In the genomic region with DNA sequence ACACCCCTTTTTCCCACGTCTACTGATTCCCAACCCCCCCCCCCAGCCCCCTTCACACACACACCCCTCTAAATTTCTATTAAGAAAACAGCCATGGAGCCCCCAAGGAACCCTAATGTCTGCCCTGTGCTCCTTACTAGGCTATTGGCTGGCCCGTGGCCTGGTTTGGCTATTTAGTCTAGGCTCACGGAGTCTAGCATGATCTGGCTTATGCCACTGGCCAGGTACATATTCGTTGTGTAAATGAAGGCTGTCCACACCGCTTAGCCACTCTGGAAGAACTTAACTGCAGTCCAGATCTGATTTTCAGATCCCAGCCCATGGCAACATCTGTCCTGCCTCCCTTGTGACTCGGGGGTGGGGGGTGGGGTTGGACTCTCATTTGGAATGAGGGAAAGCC, we compare ENCODE assay signal across 20 mouse cellular contexts. TPM values are rescaled to one million over a fixed set of nuclear protein-coding genes. Genes with fewer than 3 reads are reported as not detected.
A peak's percentile ranks its signal among the peaks of the same experiment; 100 is the strongest.
DNase-seq lines count a peak whose midpoint lies in the region; ATAC-seq and TF ChIP-seq lines count a peak whose summit lies in the region.
"Had no signal": no experiment of that assay in that cellular context is flagged by ENCODE, and none has a peak within 500 bp of the region (broad histone marks: within the 10 kb centered on the region; RNA-seq: fewer than 3 reads in every experiment).

No protein-coding gene starts in this region.

- peaks cover 4% of the 10 kb centered on the region; the same call in 1 of the 2 replicates for H3K36me3 ChIP-seq in hindbrain, embryonic 10.5 days
- H3K36me3 ChIP-seq in hindbrain, embryonic 16.5 days (ENCODE audit: control insufficient read depth, insufficient read depth, low read length): no peaks in the 10 kb centered on the region
- H3K36me3 ChIP-seq in liver, adult 2 months (ENCODE audit: control insufficient read depth, insufficient read depth, low read length): peaks cover 9% of the 10 kb centered on the region; the same call in 1 of the 2 replicates
- H3K36me3 ChIP-seq in liver, embryonic 11.5 days (ENCODE audit: control insufficient read depth, insufficient read depth, low read length): no peaks in the 10 kb centered on the region; the same call in 1 of the 2 replicates
- H3K36me3 ChIP-seq in intestine, embryonic 16.5 days (ENCODE audit: control insufficient read depth, insufficient read depth, low read length): peaks cover 7% of the 10 kb centered on the region
- H3K36me3 ChIP-seq in stomach, embryonic 16.5 days (ENCODE audit: control insufficient read depth, insufficient read depth, low read length): no peaks in the 10 kb centered on the region
- H3K36me3 ChIP-seq: forebrain, embryonic 12.5 days; hindbrain, embryonic 12.5 days; midbrain, embryonic 13.5 days had no signal

- TF ChIP-seq POLR2A in liver, adult 2 months (IDR thresholded peaks at IDR 0.05; ENCODE audit: extremely low read depth, insufficient read depth, low read length): no peak

- no peak overlapping the region for H3K4me3 ChIP-seq in hindbrain, embryonic 10.5 days
- no peak overlapping the region for H3K4me3 ChIP-seq in hindbrain, embryonic 16.5 days (ENCODE audit: low read length)
- H3K4me3 ChIP-seq in liver, adult 2 months (ENCODE audit: insufficient read depth, low read depth, low read length): no peak overlapping the region
- no peak overlapping the region for H3K4me3 ChIP-seq in liver, embryonic 11.5 days (ENCODE audit: low read depth, low read length)
- H3K4me3 ChIP-seq in intestine, embryonic 16.5 days (ENCODE audit: low read length): no peak overlapping the region
- no peak overlapping the region for H3K4me3 ChIP-seq in stomach, embryonic 16.5 days (replicated peaks; ENCODE audit: low read length)

- no peak overlapping the region for H3K4me2 ChIP-seq in hindbrain, embryonic 16.5 days (ENCODE audit: low read length)
- H3K4me2 ChIP-seq in liver, embryonic 11.5 days: no peak overlapping the region
- H3K4me2 ChIP-seq in intestine, embryonic 16.5 days (ENCODE audit: low read depth, low read length): peak overlapping the region; percentile 63; the same call in 1 of the 2 replicates
- peak overlapping the region; percentile 78; the same call in 1 of the 2 replicates for H3K4me2 ChIP-seq in stomach, embryonic 16.5 days (ENCODE audit: low read depth, low read length)

- peaks cover 51% of the 10 kb centered on the region for H3K27me3 ChIP-seq in hindbrain, embryonic 10.5 days (ENCODE audit: insufficient read depth, poor library complexity, severe bottlenecking)
- H3K27me3 ChIP-seq in hindbrain, embryonic 16.5 days (replicated peaks; ENCODE audit: control insufficient read depth, insufficient read depth, low read length): no peaks in the 10 kb centered on the region
- H3K27me3 ChIP-seq in liver, adult 2 months (ENCODE audit: control insufficient read depth, insufficient read depth, low read length): no peaks in the 10 kb centered on the region
- no peaks in the 10 kb centered on the region for H3K27me3 ChIP-seq in liver, embryonic 11.5 days (replicated peaks; ENCODE audit: control insufficient read depth, insufficient read depth, low read length)
- no peaks in the 10 kb centered on the region for H3K27me3 ChIP-seq in intestine, embryonic 16.5 days (replicated peaks; ENCODE audit: control insufficient read depth, insufficient read depth, low read length)
- H3K27me3 ChIP-seq in stomach, embryonic 16.5 days (ENCODE audit: control insufficient read depth, insufficient read depth, low read length): no peaks in the 10 kb centered on the region

- no peak for TF ChIP-seq CTCF in liver, adult 2 months (IDR thresholded peaks at IDR 0.05; ENCODE audit: low read depth, low read length)

- H3K9me3 ChIP-seq in hindbrain, embryonic 10.5 days: no peaks in the 10 kb centered on the region
- H3K9me3 ChIP-seq in hindbrain, embryonic 16.5 days (ENCODE audit: control insufficient read depth, low read length): no peaks in the 10 kb centered on the region
- H3K9me3 ChIP-seq in liver, embryonic 11.5 days (ENCODE audit: control insufficient read depth, low read length): no peaks in the 10 kb centered on the region
- no peaks in the 10 kb centered on the region for H3K9me3 ChIP-seq in intestine, embryonic 16.5 days (ENCODE audit: control insufficient read depth, low read length)
- no peaks in the 10 kb centered on the region for H3K9me3 ChIP-seq in stomach, embryonic 16.5 days (replicated peaks; ENCODE audit: control insufficient read depth, low read length)
- H3K9me3 ChIP-seq: embryonic facial prominence, embryonic 15.5 days; forebrain, embryonic 12.5 days; heart, embryonic 15.5 days; hindbrain, embryonic 12.5 days; midbrain, embryonic 13.5 days had no signal

- H3K9ac ChIP-seq in hindbrain, embryonic 16.5 days (ENCODE audit: low read depth, low read length): no peak overlapping the region
- no peak overlapping the region for H3K9ac ChIP-seq in liver, adult 2 months (ENCODE audit: low read depth, low read length)
- H3K9ac ChIP-seq in liver, embryonic 11.5 days (ENCODE audit: low read depth, low read length): no peak overlapping the region
- peak overlapping the region; percentile 88 for H3K9ac ChIP-seq in intestine, embryonic 16.5 days (ENCODE audit: low read depth, low read length)
- H3K9ac ChIP-seq in stomach, embryonic 16.5 days (ENCODE audit: low read length): no peak overlapping the region; the same call in 1 of the 2 replicates
- H3K9ac ChIP-seq: liver, embryonic 14.5 days had no signal

- no peak for DNase-seq in hindbrain, embryonic 10.5 days (ENCODE audit: low spot score)
- peak; percentile 79 for DNase-seq in liver, adult 2 months (ENCODE audit: extremely low read depth, low read depth, low spot score)
- DNase-seq in liver, embryonic 11.5 days (ENCODE audit: low spot score): no peak
- DNase-seq: adrenal gland, postnatal 25 days had no signal

- H3K27ac ChIP-seq in hindbrain, embryonic 10.5 days: 0 out of 2 replicates have a peak overlapping the region, but pooled peaks have one; percentile 92
- H3K27ac ChIP-seq in hindbrain, embryonic 16.5 days (ENCODE audit: low read depth, low read length): no peak overlapping the region
- H3K27ac ChIP-seq in liver, adult 2 months (replicated peaks; ENCODE audit: insufficient read depth, low read depth, low read length): no peak overlapping the region
- no peak overlapping the region for H3K27ac ChIP-seq in liver, embryonic 11.5 days (ENCODE audit: low read depth, low read length)
- no peak overlapping the region for H3K27ac ChIP-seq in intestine, embryonic 16.5 days (ENCODE audit: low read length)
- no peak overlapping the region for H3K27ac ChIP-seq in stomach, embryonic 16.5 days (ENCODE audit: low read length)
- H3K27ac ChIP-seq: forebrain, embryonic 12.5 days; hindbrain, embryonic 12.5 days; liver, embryonic 14.5 days; midbrain, embryonic 13.5 days had no signal

- 81% methylated on average over 6 of the region's 6 CpGs for WGBS in hindbrain, embryonic 10.5 days
- 76% methylated on average over 6 of the region's 6 CpGs for WGBS in hindbrain, embryonic 16.5 days
- 29% methylated on average over 6 of the region's 6 CpGs for WGBS in liver, adult 2 months
- WGBS in liver, embryonic 11.5 days: 72% methylated on average over 6 of the region's 6 CpGs
- 79% methylated on average over 6 of the region's 6 CpGs for WGBS in intestine, embryonic 16.5 days
- 78% methylated on average over 6 of the region's 6 CpGs for WGBS in stomach, embryonic 16.5 days

- peaks cover 35% of the 10 kb centered on the region for H3K4me1 ChIP-seq in hindbrain, embryonic 10.5 days (replicated peaks)
- peaks cover 14% of the 10 kb centered on the region; the same call in 1 of the 2 replicates for H3K4me1 ChIP-seq in hindbrain, embryonic 16.5 days (ENCODE audit: control insufficient read depth, insufficient read depth, low read depth, low read length)
- peaks cover 34% of the 10 kb centered on the region for H3K4me1 ChIP-seq in liver, adult 2 months (ENCODE audit: control insufficient read depth, insufficient read depth, low read length)
- peaks cover 15% of the 10 kb centered on the region for H3K4me1 ChIP-seq in liver, embryonic 11.5 days (replicated peaks; ENCODE audit: control insufficient read depth, insufficient read depth, low read length)
- peaks cover 27% of the 10 kb centered on the region for H3K4me1 ChIP-seq in intestine, embryonic 16.5 days (ENCODE audit: control insufficient read depth, insufficient read depth, low read length)
- H3K4me1 ChIP-seq in stomach, embryonic 16.5 days (ENCODE audit: control insufficient read depth, insufficient read depth, low read length): peaks cover 22% of the 10 kb centered on the region

- ATAC-seq in hindbrain, embryonic 16.5 days: no peak
- ATAC-seq in liver, embryonic 11.5 days (replicated peaks; ENCODE audit: low FRiP score): no peak
- ATAC-seq in intestine, embryonic 16.5 days: no peak
- ATAC-seq in stomach, embryonic 16.5 days (ENCODE audit: insufficient read depth, low FRiP score): no peak
- ATAC-seq in erythroblast, adult 5-6 weeks (replicated peaks; ENCODE audit: low FRiP score, poor library complexity, severe bottlenecking): no peak

- peaks cover 11% of the 10 kb centered on the region; the same call in 1 of the 2 replicates for H3K79me2 ChIP-seq in liver, adult 2 months (ENCODE audit: control insufficient read depth, insufficient read depth, low read length)

RNA-seq across cellular contexts. Expression of a gene that starts 1.1 kb away (rescaled TPM):
- 21.0 and 22.7 TPM in 2 replicates for polyA plus RNA-seq in hindbrain, embryonic 10.5 days (2016; fragmentation: Nextera tagmentation; extraction: Ambion mirVana)
- polyA plus RNA-seq in hindbrain, embryonic 16.5 days (2015; fragmentation: Nextera tagmentation; extraction: Ambion mirVana): 16.4 and 18.7 TPM in 2 replicates
- 55.9 and 57.1 TPM in 2 replicates for total RNA-seq in liver, adult 2 months (2014; rRNA removed)
- polyA plus RNA-seq in liver, adult 2 months (2012; rRNA removed): 102 and 106 TPM in 2 replicates
- 30.1 and 34.7 TPM in 2 replicates for polyA plus RNA-seq in liver, embryonic 11.5 days (2014; fragmentation: Nextera tagmentation; extraction: Ambion mirVana)
- polyA plus RNA-seq in intestine, embryonic 16.5 days (2015; fragmentation: Nextera tagmentation; extraction: Ambion mirVana): 106 and 107 TPM in 2 replicates
- 69.4 and 73.1 TPM in 2 replicates for polyA plus RNA-seq in stomach, embryonic 16.5 days (2015; fragmentation: Nextera tagmentation; extraction: Ambion mirVana)
- total RNA-seq in erythroblast, adult 5-6 weeks (2015; ENCODE audit: low replicate concordance): 7.1 and 10.9 TPM in 2 replicates
- 2.6 and 7.2 TPM in 2 replicates for total RNA-seq in erythroblast, adult 5-6 weeks (2017; ENCODE audit: low replicate concordance)

RNA-seq across cellular contexts. Expression of a gene that starts 5.7 kb away (rescaled TPM):
- 0.40 and 0.42 TPM in 2 replicates for polyA plus RNA-seq in hindbrain, embryonic 10.5 days (2016; fragmentation: Nextera tagmentation; extraction: Ambion mirVana)
- 0.69 and 0.70 TPM in 2 replicates for polyA plus RNA-seq in hindbrain, embryonic 16.5 days (2015; fragmentation: Nextera tagmentation; extraction: Ambion mirVana)
- total RNA-seq in liver, adult 2 months (2014; rRNA removed): 3.0 and 6.7 TPM in 2 replicates
- 16.5 and 24.8 TPM in 2 replicates for polyA plus RNA-seq in liver, adult 2 months (2012; rRNA removed)
- 0.55 and 0.74 TPM in 2 replicates for polyA plus RNA-seq in liver, embryonic 11.5 days (2014; fragmentation: Nextera tagmentation; extraction: Ambion mirVana)
- polyA plus RNA-seq in intestine, embryonic 16.5 days (2015; fragmentation: Nextera tagmentation; extraction: Ambion mirVana): 5.0 and 7.6 TPM in 2 replicates
- polyA plus RNA-seq in stomach, embryonic 16.5 days (2015; fragmentation: Nextera tagmentation; extraction: Ambion mirVana): 5.8 and 9.7 TPM in 2 replicates
- 4.6 and 7.9 TPM in 2 replicates for total RNA-seq in erythroblast, adult 5-6 weeks (2015; ENCODE audit: low replicate concordance)
- not detected in 2 replicates for total RNA-seq in erythroblast, adult 5-6 weeks (2017; ENCODE audit: low replicate concordance)

RNA-seq across cellular contexts. Expression of a gene that starts 28.9 kb away (rescaled TPM):
- polyA plus RNA-seq in hindbrain, embryonic 10.5 days (2016; fragmentation: Nextera tagmentation; extraction: Ambion mirVana): 0.17 TPM in 1 of 2 replicates, not detected in the other
- polyA plus RNA-seq in hindbrain, embryonic 16.5 days (2015; fragmentation: Nextera tagmentation; extraction: Ambion mirVana): 0.10 TPM in 1 of 2 replicates, not detected in the other
- total RNA-seq in liver, adult 2 months (2014; rRNA removed): not detected in 2 replicates
- 0.12 TPM in 1 of 2 replicates, not detected in the other for polyA plus RNA-seq in liver, adult 2 months (2012; rRNA removed)
- 0.12 TPM in 1 of 2 replicates, not detected in the other for polyA plus RNA-seq in liver, embryonic 11.5 days (2014; fragmentation: Nextera tagmentation; extraction: Ambion mirVana)
- 0.09 and 0.17 TPM in 2 replicates for polyA plus RNA-seq in intestine, embryonic 16.5 days (2015; fragmentation: Nextera tagmentation; extraction: Ambion mirVana)
- polyA plus RNA-seq in stomach, embryonic 16.5 days (2015; fragmentation: Nextera tagmentation; extraction: Ambion mirVana): 0.26 TPM in 1 of 2 replicates, not detected in the other
- not detected in 2 replicates for total RNA-seq in erythroblast, adult 5-6 weeks (2015; ENCODE audit: low replicate concordance)
- total RNA-seq in erythroblast, adult 5-6 weeks (2017; ENCODE audit: low replicate concordance): not detected in 2 replicates
- total RNA-seq: adrenal gland, postnatal 25 days; gastrocnemius, postnatal 36 days; layer of hippocampus, postnatal 10 days; left cerebral cortex, postnatal 10 days; megakaryocyte progenitor cell, adult 5-6 weeks had no signal
- polyA plus RNA-seq: cortical plate, adult 2 months; forebrain, embryonic 12.5 days; frontal cortex, adult 2 months; hindbrain, embryonic 12.5 days; liver, embryonic 14.5 days had no signal

RNA-seq across cellular contexts. Expression of a gene that starts 34.4 kb away (rescaled TPM):
- 26.8 and 27.1 TPM in 2 replicates for polyA plus RNA-seq in hindbrain, embryonic 10.5 days (2016; fragmentation: Nextera tagmentation; extraction: Ambion mirVana)
- polyA plus RNA-seq in hindbrain, embryonic 16.5 days (2015; fragmentation: Nextera tagmentation; extraction: Ambion mirVana): 15.1 and 18.3 TPM in 2 replicates
- 21.0 and 28.6 TPM in 2 replicates for total RNA-seq in liver, adult 2 months (2014; rRNA removed)
- polyA plus RNA-seq in liver, adult 2 months (2012; rRNA removed): 89.3 and 110 TPM in 2 replicates
- 37.0 and 38.0 TPM in 2 replicates for polyA plus RNA-seq in liver, embryonic 11.5 days (2014; fragmentation: Nextera tagmentation; extraction: Ambion mirVana)
- polyA plus RNA-seq in intestine, embryonic 16.5 days (2015; fragmentation: Nextera tagmentation; extraction: Ambion mirVana): 90.0 and 95.3 TPM in 2 replicates
- 82.6 and 91.1 TPM in 2 replicates for polyA plus RNA-seq in stomach, embryonic 16.5 days (2015; fragmentation: Nextera tagmentation; extraction: Ambion mirVana)
- 18.8 and 24.8 TPM in 2 replicates for total RNA-seq in erythroblast, adult 5-6 weeks (2015; ENCODE audit: low replicate concordance)
- total RNA-seq in erythroblast, adult 5-6 weeks (2017; ENCODE audit: low replicate concordance): 7.2 and 13.8 TPM in 2 replicates

Comparison
In these comparisons a context has a peak if more than half of its experiments do, and no peak if none do; other contexts are left out.
1. H3K4me2 ChIP-seq: peak in intestine, embryonic 16.5 days (single experiment) and stomach, embryonic 16.5 days (single experiment); none in hindbrain, embryonic 16.5 days (single experiment) and liver, embryonic 11.5 days (single experiment).